Mouse (Mus musculus): ENCODE measurements at regions not wholly inside any gene's neighbourhood (a gene's known extent, or its start where the extent isn't known, plus 50 kb on each side); places are given as distances from the start of the nearest gene placed in this dataset.

GRCm38 (mm10) chr13:54285968-54286367 is 85.2 kb upstream of the Cplx2 start:
- DNase-seq (ENCODE audit: low read depth) = no peak

- no peak for DNase-seq (ENCODE audit: low read depth)
These were observed 84.5 kb upstream of the Cplx2 start for GRCm38 (mm10) chr13:54286616-54287015.

- DNase-seq (ENCODE audit: low read depth) = no peak
These were observed 81.1 kb upstream of the Cplx2 start for GRCm38 (mm10) chr13:54290066-54290465.

- no peak for DNase-seq (ENCODE audit: low read depth)
These were observed 78.8 kb upstream of the Cplx2 start for GRCm38 (mm10) chr13:54292394-54292793.

GRCm38 (mm10) chr13:54293006-54293405 is 78.1 kb upstream of the Cplx2 start:
- no peak for DNase-seq (ENCODE audit: low read depth)

GRCm38 (mm10) chr13:54295475-54296259 is 75.5 kb upstream of the Cplx2 start:
- peak; percentile 34 for DNase-seq (ENCODE audit: low read depth)

GRCm38 (mm10) chr13:54296260-54296555 is 74.9 kb upstream of the Cplx2 start:
- no peak for DNase-seq (ENCODE audit: low read depth)

- DNase-seq (ENCODE audit: low read depth) = no peak
These were observed 72.3 kb upstream of the Cplx2 start for GRCm38 (mm10) chr13:54298851-54299250.

GRCm38 (mm10) chr13:54299295-54299694 is 71.9 kb upstream of the Cplx2 start:
- no peak for DNase-seq (ENCODE audit: low read depth)

- DNase-seq (ENCODE audit: low read depth) = no peak
These were observed 70.0 kb upstream of the Cplx2 start for GRCm38 (mm10) chr13:54301110-54301509.

GRCm38 (mm10) chr13:54301677-54302076 is 69.5 kb upstream of the Cplx2 start:
- DNase-seq (ENCODE audit: low read depth) = peak; percentile 89

GRCm38 (mm10) chr13:54302351-54303070 is 68.6 kb upstream of the Cplx2 start:
- peak; percentile 48 for DNase-seq (ENCODE audit: low read depth)

GRCm38 (mm10) chr13:54303071-54303924 is 67.9 kb upstream of the Cplx2 start:
- DNase-seq (ENCODE audit: low read depth) = peak; percentile 87

- no peak for DNase-seq (ENCODE audit: low read depth)
These were observed 66.9 kb upstream of the Cplx2 start for GRCm38 (mm10) chr13:54304251-54304650.

GRCm38 (mm10) chr13:54308591-54308990 is 62.6 kb upstream of the Cplx2 start:
- DNase-seq (ENCODE audit: low read depth) = no peak

GRCm38 (mm10) chr13:54309354-54309753 is 61.8 kb upstream of the Cplx2 start:
- no peak for DNase-seq (ENCODE audit: low read depth)

- DNase-seq (ENCODE audit: low read depth) = no peak
These were observed 61.0 kb upstream of the Cplx2 start for GRCm38 (mm10) chr13:54310144-54310543.

GRCm38 (mm10) chr13:54311327-54312026 is 59.7 kb upstream of the Cplx2 start:
- no peak for DNase-seq (ENCODE audit: low read depth)

- DNase-seq (ENCODE audit: low read depth) = no peak
These were observed 58.6 kb upstream of the Cplx2 start for GRCm38 (mm10) chr13:54312405-54313185.

- no peak for DNase-seq (ENCODE audit: low read depth)
These were observed 55.8 kb upstream of the Cplx2 start for GRCm38 (mm10) chr13:54315333-54315732.

- DNase-seq (ENCODE audit: low read depth) = no peak
These were observed 54.2 kb upstream of the Cplx2 start for GRCm38 (mm10) chr13:54316907-54317306.

Measured in 416B (cell line).